Mouse (Mus musculus) left cerebral cortex, adult 18-20 months (tissue): ENCODE measurements around the gene Prrg1. TPM values are rescaled to one million over a fixed set of nuclear protein-coding genes. Genes with fewer than 3 reads are reported as not detected.
"Not testable (repeated sequence)": the region's sequence is repeated elsewhere in the genome, so short reads cannot be mapped to it uniquely, and the experiment has no call there.

Experiments used
- DNase-seq, 2 experiments: peaks; one replicate each; pipeline ENCODE4 v3.0.0; 2021 to 2022; ENCODE audit warnings: low spot score in 2 of 2, mixed read lengths in 1 of 2
- long read RNA-seq, 2 experiments: library from polyadenylated mRNA; stranded (forward); transcript quantifications; one replicate each; pipeline ENCODE4 v2.0.0; 2021
- total RNA-seq, 2 experiments: library from RNA; stranded (reverse); gene quantifications; 2 replicates each; pipeline ENCODE4 v1.2.3; 2021

Gene Prrg1
- total RNA-seq: 1 to 10 TPM; 3.9 to 4.0 TPM
- long read RNA-seq, experiment 1, partial matches to known transcripts: 1 of 6 reads
- long read RNA-seq, experiment 1, other reads (novel, unspliced or antisense): 4 of 6 reads
- long read RNA-seq, experiment 2, partial matches to known transcripts: 2 of 4 reads
- long read RNA-seq, experiment 2, other reads (novel, unspliced or antisense): 2 of 4 reads

GRCm38 (mm10) chrX:78583202-78584004 lies at the start of gene Prrg1:
TSS of gene Prrg1 (minus strand) at chrX:78583896.
- peak; percentile 56 to 64 for DNase-seq

- DNase-seq: no peak
Measured at GRCm38 (mm10) chrX:78605814-78606213, 22.1 kb upstream of the Prrg1 start.

- DNase-seq: no peak
Measured at GRCm38 (mm10) chrX:78593138-78593537, 9.4 kb upstream of the Prrg1 start.

- peak; percentile 5 to 21 for DNase-seq
Measured at GRCm38 (mm10) chrX:78582854-78583201, 868 bp downstream of the Prrg1 start.

- DNase-seq: no peak
Measured at GRCm38 (mm10) chrX:78563451-78563850, 20.2 kb downstream of the Prrg1 start.

- no peak for DNase-seq
Measured at GRCm38 (mm10) chrX:78553399-78553798, 30.3 kb downstream of the Prrg1 start.

- DNase-seq: no peak
Measured at GRCm38 (mm10) chrX:78552704-78553103, 31.0 kb downstream of the Prrg1 start.

- DNase-seq: no peak
Measured at GRCm38 (mm10) chrX:78547696-78548095, 36.0 kb downstream of the Prrg1 start.

- no peak for DNase-seq
Measured at GRCm38 (mm10) chrX:78539734-78540133, 44.0 kb downstream of the Prrg1 start.

- DNase-seq: no peak
Measured at GRCm38 (mm10) chrX:78538632-78539316, 44.9 kb downstream of the Prrg1 start.

GRCm38 (mm10) chrX:78518301-78518700 lies 65.4 kb downstream of the Prrg1 start:
- DNase-seq: no peak

GRCm38 (mm10) chrX:78482987-78483386 lies 100.7 kb downstream of the Prrg1 start:
- no peak for DNase-seq

- DNase-seq: no peak
Measured at GRCm38 (mm10) chrX:78479710-78480109, 104.0 kb downstream of the Prrg1 start.

GRCm38 (mm10) chrX:78434357-78434756 lies 149.3 kb downstream of the Prrg1 start:
- DNase-seq: no peak

- not testable (repeated sequence) for DNase-seq
Measured at GRCm38 (mm10) chrX:78403346-78403745, 180.3 kb downstream of the Prrg1 start.

Other genes with a start within 250 kb of the Prrg1 start
- not detected for gene 4930480E11Rik, start 214.3 kb downstream of the Prrg1 start, total RNA-seq
- gene Fam47c, start 153.9 kb upstream of the Prrg1 start, total RNA-seq: not detected